Mouse (Mus musculus) neutrophil, adult 83 days (primary cell): ENCODE data around the gene Gatad2a. TPM values are rescaled to one million over a fixed set of nuclear protein-coding genes. Genes with fewer than 3 reads are reported as not detected.

Experiments
- total RNA-seq, 2 experiments: library from RNA; stranded (reverse); gene quantifications; one replicate each; pipeline ENCODE4 v1.2.4; 2023

Gatad2a gene
- total RNA-seq: 10 to 100 TPM; 67.2 to 72.4 TPM

DNA sequence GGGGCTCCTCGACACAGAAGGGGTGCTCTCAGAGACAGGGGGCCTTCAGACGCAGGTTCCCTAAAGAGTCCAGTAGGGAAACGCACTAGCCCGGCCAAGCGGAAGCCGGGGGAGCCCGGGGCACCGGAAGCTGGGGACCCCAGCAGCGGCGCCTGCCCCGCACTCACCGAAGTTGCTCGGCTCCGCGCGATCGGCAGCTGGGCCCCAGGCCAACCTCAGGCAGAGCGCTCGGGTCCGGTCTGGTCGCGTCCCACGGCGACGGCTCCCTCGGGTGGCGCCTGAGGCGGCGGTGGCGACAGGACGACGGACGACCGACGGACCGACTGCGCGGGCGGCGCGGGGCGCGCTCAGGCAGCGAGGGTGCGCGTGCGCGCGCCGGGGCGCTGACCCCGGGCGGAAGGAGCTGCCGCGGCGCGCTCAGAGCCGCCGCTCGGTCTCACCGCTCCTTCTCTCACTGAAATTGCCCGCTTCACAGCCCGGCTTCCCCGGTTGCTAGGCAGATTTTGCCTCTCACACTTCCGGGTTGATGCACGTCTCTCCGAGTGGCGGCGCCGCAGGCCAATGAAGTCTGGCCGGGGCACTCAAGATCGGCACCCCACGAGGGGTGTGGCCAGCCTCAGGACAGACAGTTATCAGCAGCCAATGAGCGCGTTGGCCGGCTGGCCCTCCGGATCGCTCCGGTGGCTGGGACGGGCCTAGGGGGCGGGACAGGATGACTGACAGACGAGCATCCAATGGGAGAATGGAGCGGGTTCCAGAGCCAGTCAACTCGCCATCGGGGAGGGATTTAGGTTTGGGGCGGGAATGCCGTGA lies at the start of gene Gatad2a:
Gene Gatad2a, minus strand, starts transcription at position 609 of the 813 bp plus-strand sequence.

DNA sequence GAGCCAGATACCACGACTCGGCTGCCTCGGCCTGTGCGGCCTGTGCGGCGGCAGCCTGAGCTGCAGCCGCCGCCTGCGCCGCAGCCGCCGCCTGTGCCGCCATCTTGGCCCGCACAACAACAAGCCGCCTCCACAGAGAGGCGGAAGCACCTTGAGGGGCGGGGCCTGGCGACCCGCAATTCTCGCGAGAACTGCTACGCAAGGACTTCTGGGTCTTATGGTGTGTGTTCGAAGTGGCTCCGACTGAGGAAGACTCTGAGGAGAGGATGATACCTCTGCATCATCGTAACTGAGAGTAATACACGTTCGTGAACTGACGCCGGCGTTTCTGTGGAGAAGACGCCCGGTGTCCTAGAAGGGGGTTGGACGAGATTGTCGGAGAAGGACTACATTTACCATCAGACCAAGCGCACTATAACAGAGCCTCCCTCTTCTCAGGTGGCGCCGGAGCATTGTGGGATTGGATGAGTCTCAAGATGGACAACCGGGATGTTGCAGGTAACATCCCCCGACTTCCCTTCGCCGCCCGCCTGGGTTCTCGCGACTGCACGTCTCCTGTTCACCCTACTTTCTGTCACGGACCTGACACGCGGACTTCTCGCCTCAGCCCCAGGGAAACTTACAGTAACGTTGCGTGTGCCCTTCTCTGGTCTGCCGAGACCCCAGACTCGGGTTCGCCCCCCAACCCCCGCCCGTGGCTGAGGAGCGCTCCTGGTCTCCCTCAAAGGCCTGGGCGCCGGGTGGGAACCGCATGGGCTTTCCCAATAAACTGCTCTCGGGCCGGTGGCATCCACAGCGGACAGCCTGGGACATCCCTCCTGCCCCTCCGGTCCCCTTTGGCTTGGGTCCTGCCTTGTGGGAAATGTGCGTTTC lies 46.6 kb upstream of the Gatad2a start, which contains the start of the genes Mau2 and Sugp1:
Gene Mau2, minus strand, starts transcription at position 152 of the 873 bp plus-strand sequence.
Gene Sugp1, plus strand, starts transcription at position 231 of the 873 bp plus-strand sequence.

DNA sequence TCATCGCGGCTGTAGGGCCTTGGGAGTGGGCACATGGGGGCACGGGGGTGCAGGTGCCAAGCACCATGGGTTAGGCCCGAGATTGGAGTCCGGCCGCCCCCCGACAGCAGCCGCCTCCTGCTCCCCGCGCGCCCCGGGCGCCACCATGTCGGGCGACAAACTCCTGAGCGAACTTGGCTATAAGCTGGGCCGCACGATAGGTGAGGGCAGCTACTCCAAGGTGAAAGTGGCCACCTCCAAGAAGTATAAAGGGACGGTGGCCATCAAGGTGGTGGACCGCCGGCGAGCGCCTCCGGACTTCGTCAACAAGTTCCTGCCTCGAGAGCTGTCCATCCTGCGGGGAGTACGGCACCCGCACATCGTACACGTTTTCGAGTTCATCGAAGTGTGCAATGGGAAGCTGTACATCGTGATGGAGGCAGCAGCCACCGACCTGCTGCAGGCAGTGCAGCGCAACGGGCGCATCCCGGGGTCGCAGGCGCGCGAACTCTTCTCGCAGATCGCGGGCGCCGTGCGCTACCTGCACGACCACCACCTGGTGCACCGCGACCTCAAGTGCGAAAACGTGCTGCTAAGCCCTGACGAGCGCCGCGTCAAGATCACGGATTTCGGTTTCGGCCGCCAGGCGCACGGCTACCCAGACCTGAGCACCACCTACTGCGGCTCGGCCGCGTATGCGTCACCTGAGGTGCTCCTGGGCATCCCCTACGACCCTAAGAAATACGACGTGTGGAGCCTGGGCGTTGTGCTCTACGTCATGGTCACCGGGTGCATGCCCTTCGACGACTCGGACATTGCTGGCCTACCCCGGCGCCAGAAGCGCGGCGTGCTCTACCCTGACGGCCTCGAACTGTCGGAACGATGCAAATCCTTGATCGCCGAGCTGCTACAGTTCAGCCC lies 93.8 kb downstream of the Gatad2a start, which contains the start of the genes Tssk6, Ndufa13 and Yjefn3:
Gene Tssk6, plus strand, starts transcription at position 22 of the 900 bp plus-strand sequence.
Gene Ndufa13, minus strand, starts transcription at position 396 of the 900 bp plus-strand sequence.
Gene Yjefn3, minus strand, starts transcription at position 550 of the 900 bp plus-strand sequence.

DNA sequence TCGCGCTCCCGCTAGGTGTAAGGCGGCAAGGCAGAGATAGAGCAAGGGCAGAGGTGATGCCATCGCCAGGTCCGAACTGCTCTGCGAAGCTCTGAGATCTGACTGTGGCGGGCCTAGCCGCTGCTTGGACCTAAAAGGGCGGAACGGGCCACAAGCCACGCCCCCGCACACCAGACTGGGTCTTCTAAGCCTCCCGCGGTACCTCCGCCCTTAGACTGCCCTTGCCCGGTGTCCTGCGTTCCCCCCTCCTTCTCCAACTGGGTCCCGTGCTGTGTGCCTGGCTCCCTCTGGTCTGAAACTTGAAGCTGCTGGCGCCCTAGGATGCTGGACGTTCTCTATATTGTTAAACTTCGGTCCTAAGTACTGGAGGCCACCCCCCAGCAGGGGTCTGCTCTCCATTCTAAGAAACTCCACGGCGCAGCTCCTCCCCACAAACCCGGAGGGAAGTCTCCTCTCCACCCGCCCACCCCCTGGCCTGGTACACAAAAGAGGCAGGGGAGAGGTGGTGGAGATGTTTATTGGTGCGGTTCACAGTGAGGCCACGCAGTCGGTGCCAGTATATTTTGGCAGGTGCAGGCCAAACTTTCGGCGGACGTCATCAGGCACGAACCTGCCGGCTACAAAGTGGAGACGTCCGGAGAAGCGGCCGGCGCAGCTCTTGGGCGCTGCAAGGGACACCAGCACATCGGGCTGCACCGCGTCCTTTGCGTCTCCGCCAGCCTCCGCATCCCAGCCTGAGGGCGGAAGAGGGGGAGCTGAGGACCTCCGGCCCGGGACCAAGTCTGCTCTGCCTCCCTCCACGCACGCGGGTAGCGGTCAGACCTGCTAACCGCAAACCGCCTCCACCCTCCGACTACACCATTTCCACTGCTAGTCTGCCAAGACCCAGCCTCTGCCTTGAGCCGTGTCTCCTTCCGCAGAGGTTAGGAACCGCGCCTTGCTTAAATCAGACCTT lies 108.6 kb downstream of the Gatad2a start, which contains the start of gene Cilp2:
Gene Cilp2, minus strand, starts transcription at position 399 of the 955 bp plus-strand sequence.

Other genes starting within 250 kb of the Gatad2a start
- 1 to 10 TPM; 2.7 to 3.5 TPM for gene Zfp963, start 246.4 kb downstream of the Gatad2a start, total RNA-seq
- gene Gm20422, start 221.5 kb downstream of the Gatad2a start, total RNA-seq: 1 to 10 TPM in 1 of 2 experiments, not detected in 1; 2.1 TPM
- gene Atp13a1, start 205.2 kb downstream of the Gatad2a start, total RNA-seq: 10 to 100 TPM; 27.9 to 31.3 TPM
- 10 to 100 TPM; 12.8 to 14.1 TPM for gene Zfp866, start 205.2 kb downstream of the Gatad2a start, total RNA-seq
- 100 to 1,000 TPM; 362 to 363 TPM for gene Gmip, start 187.7 kb downstream of the Gatad2a start, total RNA-seq
- 1 to 10 TPM; 3.5 TPM for gene Lpar2, start 174.0 kb downstream of the Gatad2a start, total RNA-seq
- gene Pbx4, start 163.9 kb downstream of the Gatad2a start, total RNA-seq: 1 to 10 TPM; 1.5 to 2.0 TPM
- under 1 TPM in 1 of 2 experiments, not detected in 1; 0.07 TPM for gene Cilp2, start 108.7 kb downstream of the Gatad2a start, total RNA-seq
- gene Tssk6, start 94.2 kb downstream of the Gatad2a start, total RNA-seq: 1 to 10 TPM; 1.4 to 2.1 TPM
- gene Ndufa13, start 93.8 kb downstream of the Gatad2a start, total RNA-seq: 10 to 100 TPM; 63.2 to 66.0 TPM
- 1 to 10 TPM; 2.5 to 2.9 TPM for gene Yjefn3, start 93.7 kb downstream of the Gatad2a start, total RNA-seq
- 10 to 100 TPM; 72.8 to 73.8 TPM for gene Mau2, start 46.4 kb upstream of the Gatad2a start, total RNA-seq
- 10 to 100 TPM; 26.9 to 30.8 TPM for gene Sugp1, start 46.4 kb upstream of the Gatad2a start, total RNA-seq
- gene Tm6sf2, start 76.5 kb upstream of the Gatad2a start, total RNA-seq: under 1 TPM in 1 of 2 experiments, not detected in 1; 0.29 TPM
- not detected for gene Hapln4, start 87.1 kb upstream of the Gatad2a start, total RNA-seq
- not detected for gene Ncan, start 124.5 kb upstream of the Gatad2a start, total RNA-seq
- 1 to 10 TPM; 8.0 to 10.0 TPM for gene Nr2c2ap, start 134.9 kb upstream of the Gatad2a start, total RNA-seq
- 10 to 100 TPM; 11.4 to 16.8 TPM for gene Rfxank, start 142.8 kb upstream of the Gatad2a start, total RNA-seq
- 10 to 100 TPM; 32.8 to 36.2 TPM for gene Borcs8, start 143.1 kb upstream of the Gatad2a start, total RNA-seq
- gene Mef2b, start 143.3 kb upstream of the Gatad2a start, total RNA-seq: under 1 TPM; 0.44 to 0.79 TPM
- gene Tmem161a, start 176.0 kb upstream of the Gatad2a start, total RNA-seq: 10 to 100 TPM; 19.9 to 23.0 TPM
- gene Slc25a42, start 215.9 kb upstream of the Gatad2a start, total RNA-seq: 1 to 10 TPM; 3.3 to 4.0 TPM
- 10 to 100 TPM; 29.2 to 30.7 TPM for gene Sugp2, start 237.8 kb upstream of the Gatad2a start, total RNA-seq
- gene Armc6, start 238.1 kb upstream of the Gatad2a start, total RNA-seq: 1 to 10 TPM; 7.6 to 9.0 TPM